Mouse (Mus musculus): ENCODE results near the gene Exoc1.

DNA sequence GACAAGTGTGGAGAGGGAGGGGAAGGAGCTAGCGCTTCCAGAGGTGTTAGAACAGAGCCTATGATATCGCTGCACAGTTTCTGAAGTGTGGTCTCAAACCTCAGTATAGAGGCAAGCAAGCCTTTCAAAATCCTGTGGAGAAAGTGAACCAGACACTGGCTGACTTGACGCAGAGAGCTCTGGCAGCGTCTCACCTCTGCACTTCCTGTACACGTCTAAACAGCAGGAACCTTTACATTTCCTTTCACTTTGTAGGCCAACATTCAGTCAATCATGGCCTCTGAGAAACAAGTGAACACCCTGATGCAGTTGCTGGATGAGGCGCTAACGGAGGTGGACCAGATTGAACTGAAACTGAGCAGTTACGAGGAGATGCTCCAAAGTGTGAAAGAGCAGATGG is 14.1 kb downstream of the Exoc1 start:
- TF ChIP-seq POLR2A (IDR thresholded peaks at IDR 0.05; ENCODE audit: extremely low read depth, insufficient read depth, low read length) = no peak
- TF ChIP-seq CTCF (IDR thresholded peaks at IDR 0.05; ENCODE audit: low read depth, low read length) = no peak
